Mouse (Mus musculus) myocyte (in vitro differentiated cells): Measurements from ENCODE around the gene Mtr. TPM values are rescaled to one million over a fixed set of nuclear protein-coding genes. Genes with fewer than 3 reads are reported as not detected.
A peak's percentile ranks its signal among the peaks of the same experiment; 100 is the strongest.

Experiments
- H3K27me3 ChIP-seq: one replicate; pipeline ENCODE4 v1.6.1; 2011; ENCODE audit not compliant: control insufficient read depth, insufficient read depth, insufficient read length
- H3K36me3 ChIP-seq: one replicate; pipeline ENCODE4 v1.6.1; 2011; ENCODE audit not compliant: control insufficient read depth, insufficient read depth
- H3K4me2 ChIP-seq: one replicate; pipeline ENCODE4 v1.6.1; 2011; ENCODE audit warnings: low read depth, control low read depth
- H3K4me3 ChIP-seq: one replicate; pipeline ENCODE4 v1.5.1; 2011; ENCODE audit warnings: mild to moderate bottlenecking, control low read depth, moderate library complexity
- H3K79me2 ChIP-seq: one replicate; pipeline ENCODE4 v1.6.1; 2011; ENCODE audit not compliant: control insufficient read depth, insufficient read depth
- H3ac ChIP-seq: one replicate; pipeline ENCODE4 v1.6.1; 2011; ENCODE audit not compliant: control insufficient read depth, insufficient read length
- CEBPB ChIP-seq: IDR thresholded peaks from 2 replicates; pipeline ENCODE4 v1.6.1; 2011; ENCODE audit warnings: mild to moderate bottlenecking, moderate library complexity; ENCODE audit not compliant: poor library complexity, insufficient read depth, severe bottlenecking
- E2F4 ChIP-seq: IDR thresholded peaks from one replicate; pipeline ENCODE4 v1.6.1; 2011; ENCODE audit warnings: mild to moderate bottlenecking, control low read depth, moderate library complexity; ENCODE audit not compliant: insufficient read depth
- MAX ChIP-seq: IDR thresholded peaks from one replicate; pipeline ENCODE4 v1.6.1; 2011; ENCODE audit warnings: low read depth, mild to moderate bottlenecking, control low read depth
- MYOD1 ChIP-seq, 3 experiments: IDR thresholded peaks; one replicate each; pipeline ENCODE4 v1.6.1; 2011; ENCODE audit warnings: control low read depth in 2 of 3, low read depth in 2 of 3, mild to moderate bottlenecking in 2 of 3, moderate library complexity in 1 of 3; ENCODE audit not compliant: insufficient read length in 2 of 3, control insufficient read depth in 1 of 3
- MYOG ChIP-seq, 3 experiments: IDR thresholded peaks; one replicate each; pipeline ENCODE4 v1.6.1; 2011; ENCODE audit warnings: control low read depth in 2 of 3, low read depth in 2 of 3, mild to moderate bottlenecking in 2 of 3; ENCODE audit not compliant: insufficient read length in 2 of 3, control insufficient read depth in 1 of 3, insufficient read depth in 1 of 3
- POLR2A ChIP-seq: IDR thresholded peaks from one replicate; pipeline ENCODE4 v1.6.1; 2011; ENCODE audit warnings: low read depth, mild to moderate bottlenecking, control low read depth, moderate library complexity; ENCODE audit not compliant: insufficient read length
- POLR2AphosphoS2 ChIP-seq: IDR thresholded peaks from one replicate; pipeline ENCODE4 v1.6.1; 2011; ENCODE audit warnings: low read depth, control low read depth; ENCODE audit not compliant: insufficient read length
- REST ChIP-seq: IDR thresholded peaks from one replicate; pipeline ENCODE4 v1.6.1; 2011; ENCODE audit warnings: mild to moderate bottlenecking, control low read depth, moderate library complexity; ENCODE audit not compliant: insufficient read depth, insufficient read length
- SRF ChIP-seq: IDR thresholded peaks from one replicate; pipeline ENCODE4 v1.6.1; 2011; ENCODE audit warnings: low read depth; ENCODE audit not compliant: control insufficient read depth, insufficient read length
- TCF12 ChIP-seq: IDR thresholded peaks from one replicate; pipeline ENCODE4 v1.6.1; 2011; ENCODE audit warnings: mild to moderate bottlenecking, control low read depth; ENCODE audit not compliant: poor library complexity, insufficient read depth, severe bottlenecking
- TCF3 ChIP-seq: IDR thresholded peaks from one replicate; pipeline ENCODE4 v1.6.1; 2011; ENCODE audit warnings: low read depth, control low read depth; ENCODE audit not compliant: insufficient read length
- USF1 ChIP-seq: IDR thresholded peaks from one replicate; pipeline ENCODE4 v1.6.1; 2011; ENCODE audit warnings: low read depth, mild to moderate bottlenecking, control low read depth, moderate library complexity
- polyA plus RNA-seq: library from polyadenylated mRNA; unstranded; fragments of >200 nt; fragmentation: generic; extraction: Trizol; gene quantifications from one replicate; pipeline ENCODE4 v1.2.1, GENCODE M21; 2012; ENCODE audit warnings: missing spikeins

Gene Mtr
- polyA plus RNA-seq = 8.4 TPM

DNA sequence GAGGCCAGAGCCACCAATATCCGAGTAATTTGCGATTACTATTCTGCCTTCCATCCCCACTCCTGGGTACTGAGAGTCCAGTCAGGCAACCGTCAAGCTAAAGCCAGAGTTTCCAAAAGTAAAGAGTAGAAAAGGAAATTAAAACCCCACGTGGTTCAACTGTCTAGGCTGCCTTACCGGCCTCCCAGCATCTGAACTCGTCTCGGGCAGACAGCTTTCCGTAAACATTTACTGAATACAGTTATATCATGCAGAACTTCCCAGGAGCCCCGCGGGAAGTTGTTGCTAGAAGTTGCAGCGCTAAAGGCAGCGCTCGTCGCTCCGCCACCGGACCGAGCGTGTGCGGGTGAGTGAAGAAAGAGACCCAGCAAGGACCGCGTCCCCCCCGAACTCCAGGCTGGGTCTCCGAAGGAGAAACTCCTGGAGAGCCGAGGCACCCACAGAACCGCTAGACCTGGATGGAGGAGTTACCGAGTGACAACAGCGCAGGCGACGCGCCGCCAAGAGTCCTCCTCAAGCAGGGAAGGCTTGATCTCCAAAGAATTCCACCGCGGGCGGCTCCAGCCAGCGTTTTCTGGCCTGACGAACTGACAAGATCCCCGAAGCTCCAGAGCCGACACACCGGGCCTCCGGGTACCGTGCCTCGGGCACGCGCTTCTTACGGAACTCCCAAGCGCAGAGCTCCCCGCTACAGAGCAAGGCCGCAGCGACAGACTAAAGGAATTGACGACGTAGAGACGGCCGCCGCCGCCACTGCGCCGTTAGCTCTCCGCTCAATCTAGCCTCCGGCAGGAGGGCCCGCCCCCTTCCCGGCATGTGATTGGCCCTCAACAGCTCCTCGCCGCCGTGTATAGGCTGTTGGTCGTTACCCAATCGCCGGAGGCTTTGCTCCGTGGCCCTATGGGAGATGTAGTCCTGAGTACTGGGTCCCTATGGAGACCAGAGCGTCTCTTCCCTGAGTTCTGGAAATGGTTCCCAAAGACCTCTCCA, at the start of gene Mtr:
Gene Mtr (minus strand): TSS at position 723 of the 990 bp plus-strand sequence.
- peaks cover 28% of the 10 kb centered on the region for H3K79me2 ChIP-seq
- H3K27me3 ChIP-seq = no peaks in the 10 kb centered on the region
- TF ChIP-seq POLR2AphosphoS2 (peak; percentile 80), E2F4 (peak; percentile 77), USF1 (no peak), POLR2A (peak; percentile 86)
- H3K4me3 ChIP-seq = peak within 1 kb of the TSS; percentile 77
- peak within 1 kb of the TSS; percentile 2 for H3ac ChIP-seq
- peak within 1 kb of the TSS; percentile 80 for H3K4me2 ChIP-seq
- H3K36me3 ChIP-seq = no peaks in the 10 kb centered on the region

DNA sequence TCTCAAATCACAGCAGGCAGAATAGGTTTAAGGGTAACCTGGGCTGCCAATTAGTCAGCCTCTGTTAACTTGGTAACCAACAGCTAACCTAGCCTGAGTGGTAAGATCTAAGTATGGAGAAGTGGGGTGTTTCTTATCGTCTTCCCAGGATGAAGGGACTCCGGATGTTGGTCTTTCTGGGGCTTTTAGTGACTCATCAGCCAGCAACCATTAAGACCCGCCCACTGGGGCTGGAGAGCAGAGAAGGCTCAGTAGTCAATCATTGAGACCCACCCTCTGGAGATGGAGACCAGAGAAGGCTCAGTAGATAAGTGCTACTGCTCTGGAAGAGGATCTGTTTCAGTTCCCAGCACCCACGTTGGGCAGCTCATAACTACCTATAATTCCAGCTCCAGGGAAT, 49.4 kb upstream of the Mtr start:
- Histone ChIP-seq H3K4me3 (no peak overlapping the region), H3K36me3 (no peaks in the 10 kb centered on the region), H3K27me3 (no peaks in the 10 kb centered on the region)

DNA sequence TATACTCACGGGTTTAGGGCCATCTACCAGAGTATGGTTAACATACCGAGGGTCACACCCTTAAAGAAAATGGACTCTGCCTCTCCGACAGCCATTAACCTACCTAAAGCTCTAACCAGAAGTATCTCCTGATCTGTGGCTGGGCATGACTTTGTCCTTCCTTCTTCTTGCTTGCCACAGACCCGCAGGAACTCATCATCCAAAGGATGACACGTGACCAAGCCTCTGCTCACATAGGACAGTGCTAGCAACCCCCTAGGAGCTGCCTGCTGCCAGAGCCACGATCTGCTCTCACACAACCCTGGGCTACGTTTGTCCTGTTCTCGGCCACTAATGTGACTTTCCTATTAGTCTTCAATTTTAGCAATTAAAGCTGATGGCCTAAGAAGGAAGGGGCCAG, 47.6 kb upstream of the Mtr start:
- no peak overlapping the region for H3ac ChIP-seq
- H3K4me2 ChIP-seq = no peak overlapping the region
- H3K27me3 ChIP-seq = no peaks in the 10 kb centered on the region
- H3K36me3 ChIP-seq = no peaks in the 10 kb centered on the region
- H3K79me2 ChIP-seq = no peaks in the 10 kb centered on the region
- H3K4me3 ChIP-seq = no peak overlapping the region
- TF ChIP-seq CEBPB = no peak

More for the DNA sequence above, 49.4 kb upstream of the Mtr start:
- no peak for TF ChIP-seq E2F4
- TF ChIP-seq POLR2AphosphoS2 = no peak
- no peak for TF ChIP-seq MYOG (IDR thresholded peaks at IDR 0.05; ENCODE audit: control insufficient read depth in 1 of 3, insufficient read depth in 1 of 3, insufficient read length in 2 of 3, low read depth in 2 of 3)
- TF ChIP-seq TCF12 = no peak
- no peak for TF ChIP-seq REST
- TF ChIP-seq CEBPB = no peak
- no peak for TF ChIP-seq MAX
- TF ChIP-seq POLR2A = no peak
- TF ChIP-seq USF1 = no peak
- TF ChIP-seq SRF = no peak
- TF ChIP-seq MYOD1 (IDR thresholded peaks at IDR 0.05; ENCODE audit: control insufficient read depth in 1 of 3, insufficient read length in 2 of 3, low read depth in 2 of 3) = no peak
- TF ChIP-seq TCF3 = no peak
- Histone ChIP-seq H3K4me2 (no peak overlapping the region), H3K79me2 (no peaks in the 10 kb centered on the region), H3ac (no peak overlapping the region)

DNA sequence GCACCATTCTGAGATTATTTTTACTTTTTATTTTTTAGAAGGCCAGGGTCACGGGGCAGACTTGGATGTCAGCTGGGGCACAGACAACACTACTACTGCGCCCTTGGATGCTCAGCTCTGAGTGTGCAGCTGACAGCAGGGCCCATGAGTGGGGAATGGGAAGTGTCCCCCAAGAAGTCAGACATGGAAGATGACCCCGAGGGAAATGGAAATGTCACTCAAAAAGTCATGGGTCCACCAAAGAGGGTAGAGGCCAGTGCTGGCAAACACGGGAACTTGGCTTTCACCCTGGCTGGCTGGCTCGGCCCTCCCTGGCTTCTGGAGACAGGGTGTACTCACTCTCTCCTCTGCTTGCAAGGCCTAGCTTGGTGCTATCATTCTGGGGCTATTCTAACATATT, 47.1 kb upstream of the Mtr start:
- H3K27me3 ChIP-seq = no peaks in the 10 kb centered on the region
- no peak overlapping the region for H3K4me2 ChIP-seq
- no peak overlapping the region for H3ac ChIP-seq
- no peaks in the 10 kb centered on the region for H3K36me3 ChIP-seq
- no peak overlapping the region for H3K4me3 ChIP-seq
- no peaks in the 10 kb centered on the region for H3K79me2 ChIP-seq
- no peak for TF ChIP-seq MYOD1 (IDR thresholded peaks at IDR 0.05; ENCODE audit: control insufficient read depth in 1 of 3, insufficient read length in 2 of 3, low read depth in 2 of 3)
- no peak for TF ChIP-seq TCF12
- TF ChIP-seq E2F4 = no peak
- TF ChIP-seq POLR2A = no peak
- no peak for TF ChIP-seq USF1
- no peak for TF ChIP-seq REST
- no peak for TF ChIP-seq MAX

DNA sequence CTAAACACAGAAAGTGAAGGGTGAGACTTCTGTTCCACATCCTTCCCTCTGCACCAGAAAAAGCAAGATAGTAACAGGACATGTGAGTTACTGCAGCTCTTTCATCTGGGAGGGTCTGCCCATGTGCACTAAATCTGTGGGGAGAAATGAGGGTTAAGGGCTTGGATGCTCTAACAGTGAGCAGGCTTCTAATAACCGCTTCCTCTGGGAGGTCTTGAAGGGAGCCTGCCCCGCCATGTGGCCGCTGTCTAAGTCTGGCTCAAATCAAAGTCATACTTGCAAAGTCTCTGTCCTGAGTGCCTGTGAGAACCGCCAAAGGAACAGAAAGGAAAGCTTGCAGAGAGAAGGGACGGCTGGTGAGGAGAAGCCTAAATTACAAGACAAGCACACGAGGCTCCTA, 39.9 kb upstream of the Mtr start:
- H3K27me3 ChIP-seq = no peaks in the 10 kb centered on the region
- no peaks in the 10 kb centered on the region for H3K36me3 ChIP-seq
- no peak overlapping the region for H3ac ChIP-seq
- no peak for TF ChIP-seq E2F4
- TF ChIP-seq TCF12 = no peak
- TF ChIP-seq SRF = no peak
- TF ChIP-seq REST = no peak
- no peak for TF ChIP-seq CEBPB
- no peak for TF ChIP-seq USF1
- H3K4me2 ChIP-seq = no peak overlapping the region
- H3K79me2 ChIP-seq = no peaks in the 10 kb centered on the region
- no peak overlapping the region for H3K4me3 ChIP-seq
